Mouse (Mus musculus): ENCODE measurements around the gene Rpp25.

DNA sequence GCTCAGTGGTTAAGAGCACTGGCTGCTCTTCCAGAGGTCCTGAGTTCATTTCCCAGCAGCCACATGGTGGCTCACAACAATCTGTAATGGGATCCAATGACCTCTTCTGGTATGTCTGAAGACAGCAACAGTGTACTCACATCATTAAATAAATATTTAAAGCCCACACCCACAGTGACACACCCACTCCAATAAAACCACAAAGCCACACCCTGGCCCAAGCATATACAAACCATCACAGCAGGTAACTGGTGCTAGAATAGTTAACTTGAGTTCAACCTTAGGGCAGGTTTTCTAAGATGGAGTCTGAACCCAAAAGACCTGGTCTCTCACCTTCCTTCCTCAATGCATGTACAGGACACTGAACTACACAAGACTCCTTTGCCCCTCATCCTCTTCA, 8.9 kb upstream of the Rpp25 start:
- no peak for TF ChIP-seq POLR2A (IDR thresholded peaks at IDR 0.05; ENCODE audit: insufficient read depth, low read length)
- TF ChIP-seq CTCF (IDR thresholded peaks at IDR 0.05; ENCODE audit: low read depth, low read length), result no peak
- no peak for TF ChIP-seq EP300 (IDR thresholded peaks at IDR 0.05; ENCODE audit: insufficient read depth, low read depth, low read length)
